Mouse (Mus musculus): ENCODE data around the gene 0610040J01Rik. TPM values are rescaled to one million over a fixed set of nuclear protein-coding genes. Genes with fewer than 3 reads are reported as not detected.

Gene 0610040J01Rik
- polyA plus RNA-seq, 1 experiment: 53.8 TPM

- Histone ChIP-seq H3K4me1 (ENCODE audit: control insufficient read depth, insufficient read depth, insufficient read length, low read length) (peaks cover 8% of the 10 kb centered on the region; the same call in 1 of the 2 replicates), H3K36me3 (ENCODE audit: control insufficient read depth, insufficient read depth, low read length) (no peaks in the 10 kb centered on the region), H3K27ac (ENCODE audit: insufficient read depth, low read depth, low read length) (no peak overlapping the region), H3K4me3 (ENCODE audit: low read depth, low read length) (no peak overlapping the region), H3K27me3 (ENCODE audit: control insufficient read depth, insufficient read depth, low read length) (no peaks in the 10 kb centered on the region)
- 91% methylated on average over 8 of the region's 8 CpGs for WGBS
- TF ChIP-seq CTCF (IDR thresholded peaks at IDR 0.05; ENCODE audit: extremely low read depth, insufficient read length, insufficient replicate concordance, low read depth, low read length): no peak
These were observed 135.4 kb downstream of the 0610040J01Rik start for GRCm38 (mm10) chr5:63947526-63947925.

- H3K27me3 ChIP-seq (ENCODE audit: control insufficient read depth, insufficient read depth, low read length): no peaks in the 10 kb centered on the region
- H3K4me1 ChIP-seq (ENCODE audit: control insufficient read depth, insufficient read depth, insufficient read length, low read length): peaks cover 5% of the 10 kb centered on the region; the same call in 1 of the 2 replicates
- H3K27ac ChIP-seq (ENCODE audit: insufficient read depth, low read depth, low read length): no peak overlapping the region
- 16% methylated on average over 3 of the region's 3 CpGs for WGBS
- no peak overlapping the region for H3K4me3 ChIP-seq (ENCODE audit: low read depth, low read length)
- no peaks in the 10 kb centered on the region for H3K36me3 ChIP-seq (ENCODE audit: control insufficient read depth, insufficient read depth, low read length)
- TF ChIP-seq POLR2A (IDR thresholded peaks at IDR 0.05; ENCODE audit: low read depth, low read length) (no peak), CTCF (IDR thresholded peaks at IDR 0.05; ENCODE audit: extremely low read depth, insufficient read length, insufficient replicate concordance, low read depth, low read length) (no peak)
These were observed 137.0 kb downstream of the 0610040J01Rik start for GRCm38 (mm10) chr5:63949195-63949594.

Other genes with a start within 250 kb of the 0610040J01Rik start
- gene Nwd2, start 163.3 kb upstream of the 0610040J01Rik start, polyA plus RNA-seq (2012; rRNA removed): not detected in 2 replicates
- 5.2 and 10.7 TPM in 2 replicates for gene Rell1, start 156.5 kb downstream of the 0610040J01Rik start, polyA plus RNA-seq (2012; rRNA removed)

Measured in small intestine, adult 2 months (tissue).